Comparison of ENCODE assay signal across 25 mouse cellular contexts in the genomic region with DNA sequence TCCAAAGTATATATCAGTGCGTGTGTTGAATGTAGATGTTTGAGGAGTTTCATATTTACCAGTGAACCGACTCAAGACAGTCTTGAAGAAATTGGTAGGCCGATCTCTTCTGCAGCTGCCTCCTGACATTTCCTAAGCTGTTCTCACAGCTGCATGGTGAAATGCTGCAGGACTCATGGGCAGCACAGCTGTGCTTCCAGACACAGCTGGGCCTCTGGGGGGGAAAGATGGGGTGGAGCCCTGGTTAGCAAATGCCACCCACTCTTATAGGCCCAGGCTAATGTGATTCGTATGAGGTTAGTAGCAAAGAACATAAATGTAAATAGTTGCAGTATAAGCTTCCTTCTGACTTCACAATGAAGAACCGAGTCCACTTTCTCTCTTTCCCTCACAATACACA.
DNase-seq lines count a peak whose midpoint lies in the region; ATAC-seq and TF ChIP-seq lines count a peak whose summit lies in the region.
"Had no signal": no experiment of that assay in that cellular context is flagged by ENCODE, and none has a peak within 500 bp of the region (broad histone marks: within the 10 kb centered on the region; RNA-seq: fewer than 3 reads in every experiment).

No protein-coding gene starts in this region.

- no peaks in the 10 kb centered on the region; the same call in 1 of the 2 replicates for H3K4me1 ChIP-seq in midbrain, embryonic 11.5 days (ENCODE audit: control insufficient read depth, insufficient read depth, low read length)
- H3K4me1 ChIP-seq in midbrain, embryonic 14.5 days (ENCODE audit: control insufficient read depth, insufficient read depth, low read length), result no peaks in the 10 kb centered on the region
- H3K4me1 ChIP-seq in limb, embryonic 14.5 days (ENCODE audit: control insufficient read depth, insufficient read depth, low read length), result no peaks in the 10 kb centered on the region
- H3K4me1 ChIP-seq in forebrain, embryonic 16.5 days (replicated peaks; ENCODE audit: control insufficient read depth, insufficient read depth, low read length), result no peaks in the 10 kb centered on the region
- H3K4me1 ChIP-seq: forebrain, embryonic 13.5 days; heart, embryonic 13.5 days; limb, embryonic 15.5 days; liver, embryonic 15.5 days had no signal

- no peak overlapping the region for H3K4me2 ChIP-seq in midbrain, embryonic 11.5 days
- no peak overlapping the region for H3K4me2 ChIP-seq in midbrain, embryonic 14.5 days (ENCODE audit: low read length)
- no peak overlapping the region for H3K4me2 ChIP-seq in limb, embryonic 14.5 days (replicated peaks; ENCODE audit: low read depth, low read length, severe bottlenecking)
- H3K4me2 ChIP-seq in forebrain, embryonic 16.5 days (ENCODE audit: low read length), result no peak overlapping the region
- H3K4me2 ChIP-seq: forebrain, embryonic 13.5 days; heart, embryonic 13.5 days; limb, embryonic 15.5 days; liver, embryonic 15.5 days had no signal

- ATAC-seq in midbrain, embryonic 11.5 days (ENCODE audit: low FRiP score), result peak; percentile 40; the same call in 1 of the 2 replicates
- no peak for ATAC-seq in midbrain, embryonic 14.5 days (ENCODE audit: low FRiP score, low TSS enrichment)
- peak; percentile 79 for ATAC-seq in limb, embryonic 14.5 days (ENCODE audit: low FRiP score, low read depth)
- ATAC-seq in forebrain, embryonic 16.5 days, result no peak
- ATAC-seq: activated CD4-positive, CD25-positive, alpha-beta regulatory T cell, adult 4 months; forebrain, embryonic 13.5 days; hindbrain, postnatal 0 days; intestine, embryonic 16.5 days had no signal

- no peak overlapping the region for H3K27ac ChIP-seq in midbrain, embryonic 11.5 days (ENCODE audit: low read depth, low read length)
- no peak overlapping the region for H3K27ac ChIP-seq in midbrain, embryonic 14.5 days (replicated peaks; ENCODE audit: low read depth, low read length)
- H3K27ac ChIP-seq in limb, embryonic 14.5 days (replicated peaks; ENCODE audit: low read depth, low read length), result no peak overlapping the region
- no peak overlapping the region for H3K27ac ChIP-seq in forebrain, embryonic 16.5 days (ENCODE audit: low read length)
- H3K27ac ChIP-seq: forebrain, embryonic 13.5 days; heart, embryonic 13.5 days; hindbrain, postnatal 0 days; limb, embryonic 15.5 days; liver, embryonic 15.5 days; macrophage had no signal

- 60% methylated on average over 5 of the region's 5 CpGs for WGBS in midbrain, embryonic 11.5 days
- WGBS in midbrain, embryonic 14.5 days, result 78% methylated on average over 5 of the region's 5 CpGs
- WGBS in limb, embryonic 14.5 days, result 49% methylated on average over 5 of the region's 5 CpGs
- 92% methylated on average over 5 of the region's 5 CpGs for WGBS in forebrain, embryonic 16.5 days

- no peaks in the 10 kb centered on the region for H3K27me3 ChIP-seq in midbrain, embryonic 11.5 days (ENCODE audit: control insufficient read depth, insufficient read depth, low read length)
- no peaks in the 10 kb centered on the region for H3K27me3 ChIP-seq in midbrain, embryonic 14.5 days (ENCODE audit: control insufficient read depth, insufficient read depth, low read length)
- H3K27me3 ChIP-seq in limb, embryonic 14.5 days (ENCODE audit: control insufficient read depth, insufficient read depth, low read length), result no peaks in the 10 kb centered on the region
- H3K27me3 ChIP-seq in forebrain, embryonic 16.5 days (replicated peaks; ENCODE audit: control insufficient read depth, insufficient read depth, low read length), result no peaks in the 10 kb centered on the region
- H3K27me3 ChIP-seq: forebrain, embryonic 13.5 days; heart, embryonic 13.5 days; limb, embryonic 15.5 days; liver, embryonic 15.5 days had no signal

- H3K4me3 ChIP-seq in midbrain, embryonic 11.5 days (ENCODE audit: low read depth, low read length), result no peak overlapping the region
- no peak overlapping the region for H3K4me3 ChIP-seq in midbrain, embryonic 14.5 days (replicated peaks; ENCODE audit: low read depth, low read length)
- H3K4me3 ChIP-seq in limb, embryonic 14.5 days (replicated peaks; ENCODE audit: low read length), result no peak overlapping the region
- no peak overlapping the region for H3K4me3 ChIP-seq in forebrain, embryonic 16.5 days (replicated peaks; ENCODE audit: low read length)
- H3K4me3 ChIP-seq: forebrain, embryonic 13.5 days; heart, embryonic 13.5 days; limb, embryonic 15.5 days; liver, embryonic 15.5 days had no signal

- no peaks in the 10 kb centered on the region for H3K9me3 ChIP-seq in midbrain, embryonic 11.5 days (ENCODE audit: control insufficient read depth, low read length)
- H3K9me3 ChIP-seq in midbrain, embryonic 14.5 days (ENCODE audit: control insufficient read depth, low read length), result no peaks in the 10 kb centered on the region
- H3K9me3 ChIP-seq in limb, embryonic 14.5 days (ENCODE audit: control insufficient read depth, low read length), result no peaks in the 10 kb centered on the region
- no peaks in the 10 kb centered on the region for H3K9me3 ChIP-seq in forebrain, embryonic 16.5 days (ENCODE audit: control insufficient read depth, low read length)
- H3K9me3 ChIP-seq: forebrain, embryonic 13.5 days; heart, embryonic 13.5 days; limb, embryonic 15.5 days; liver, embryonic 15.5 days had no signal

- DNase-seq in midbrain, embryonic 11.5 days (ENCODE audit: low spot score, missing footprints), result peak; percentile 89
- no peak for DNase-seq in midbrain, embryonic 14.5 days
- DNase-seq in forelimb bud, embryonic 11.5 days (ENCODE audit: low read depth, low spot score), result peak; percentile 10
- DNase-seq in limb, embryonic 14.5 days (ENCODE audit: low spot score), result peak; percentile 4
- DNase-seq in cerebellum, adult 8-10 months, result no peak
- no peak for DNase-seq in heart, adult 9 months (ENCODE audit: low spot score in 2 of 2)
- DNase-seq: adrenal gland, postnatal 14 days; cerebellum, adult 2 months; cerebellum, postnatal 36 days; gastrocnemius, postnatal 10 days; heart, adult 11 months; heart, postnatal 14 days; kidney, adult 9 months; kidney, postnatal 14 days; right cerebral cortex, postnatal 25 days; spleen, adult 18-20 months had no signal

- no peak for TF ChIP-seq POLR2A in limb, embryonic 14.5 days (IDR thresholded peaks at IDR 0.05; ENCODE audit: borderline replicate concordance, extremely low read depth, insufficient read depth, insufficient read length)

- no peak overlapping the region for H3K9ac ChIP-seq in midbrain, embryonic 11.5 days (ENCODE audit: low read length)
- H3K9ac ChIP-seq in midbrain, embryonic 14.5 days (replicated peaks; ENCODE audit: low read length), result no peak overlapping the region
- H3K9ac ChIP-seq in limb, embryonic 14.5 days (ENCODE audit: low read depth, low read length, severe bottlenecking), result no peak overlapping the region
- no peak overlapping the region for H3K9ac ChIP-seq in forebrain, embryonic 16.5 days (replicated peaks; ENCODE audit: low read depth, low read length)
- H3K9ac ChIP-seq: forebrain, embryonic 13.5 days; heart, embryonic 13.5 days; limb, embryonic 15.5 days; liver, embryonic 15.5 days had no signal

- no peaks in the 10 kb centered on the region for H3K36me3 ChIP-seq in midbrain, embryonic 11.5 days (ENCODE audit: control insufficient read depth, insufficient read depth, low read length)
- H3K36me3 ChIP-seq in midbrain, embryonic 14.5 days (ENCODE audit: control insufficient read depth, insufficient read depth, low read length), result no peaks in the 10 kb centered on the region
- H3K36me3 ChIP-seq in limb, embryonic 14.5 days (ENCODE audit: control insufficient read depth, insufficient read depth, low read length), result no peaks in the 10 kb centered on the region
- H3K36me3 ChIP-seq in forebrain, embryonic 16.5 days (ENCODE audit: control insufficient read depth, insufficient read depth), result no peaks in the 10 kb centered on the region
- H3K36me3 ChIP-seq: heart, embryonic 13.5 days; limb, embryonic 15.5 days; liver, embryonic 15.5 days had no signal

Comparison
In these comparisons a context has a peak if more than half of its experiments do, and no peak if none do; other contexts are left out.
1. ATAC-seq: peak in midbrain, embryonic 11.5 days (single experiment) and limb, embryonic 14.5 days (single experiment); none in midbrain, embryonic 14.5 days (single experiment) and forebrain, embryonic 16.5 days (single experiment).
2. DNase-seq: peak in midbrain, embryonic 11.5 days (single experiment), forelimb bud, embryonic 11.5 days (single experiment) and limb, embryonic 14.5 days (single experiment); none in midbrain, embryonic 14.5 days (single experiment), cerebellum, adult 8-10 months (single experiment) and heart, adult 9 months (0 of 2).